In genomic region chr1:91098887-91099286, GRCm38 (mm10) we compare ENCODE assay signal across 8 mouse cellular contexts. TPM values are rescaled to one million over a fixed set of nuclear protein-coding genes. Genes with fewer than 3 reads are reported as not detected.
DNase-seq lines count a peak whose midpoint lies in the region; ATAC-seq and TF ChIP-seq lines count a peak whose summit lies in the region.

No protein-coding gene starts in this region.

- peak; percentile 73 for ATAC-seq in hindbrain, postnatal 0 days
- peak; percentile 77 for ATAC-seq in megakaryocyte progenitor cell, adult 5-6 weeks (replicated peaks; ENCODE audit: poor library complexity)
- no peak for ATAC-seq in erythroid progenitor cell, adult 5-6 weeks (replicated peaks; ENCODE audit: low FRiP score, poor library complexity, severe bottlenecking)

- H3K4me2 ChIP-seq in hindbrain, postnatal 0 days (ENCODE audit: low read depth, low read length) = no peak overlapping the region

- H3K4me1 ChIP-seq in hindbrain, postnatal 0 days (ENCODE audit: insufficient read depth, low read length) = no peaks in the 10 kb centered on the region

- WGBS in hindbrain, postnatal 0 days = 7% methylated on average over 6 of the region's 6 CpGs

- no peak overlapping the region for H3K4me3 ChIP-seq in hindbrain, postnatal 0 days (ENCODE audit: low read length)

- H3K9ac ChIP-seq in hindbrain, postnatal 0 days (replicated peaks; ENCODE audit: low read length) = no peak overlapping the region

- H3K27ac ChIP-seq in hindbrain, postnatal 0 days = 0 out of 2 replicates have a peak overlapping the region, but pooled peaks have one; percentile 11

- H3K36me3 ChIP-seq in hindbrain, postnatal 0 days (ENCODE audit: insufficient read depth, low read length) = peaks cover 4% of the 10 kb centered on the region; the same call in 1 of the 2 replicates

- DNase-seq in NIH3T3 (ENCODE audit: low read depth) = peak; percentile 85
- DNase-seq in cerebellum, adult 8-10 months = peak; percentile 43
- DNase-seq in gastrocnemius, postnatal 10 days = peak; percentile 80
- DNase-seq in hindbrain, postnatal 0 days (ENCODE audit: low spot score) = peak; percentile 76
- DNase-seq in left cerebral cortex, adult 11 months (ENCODE audit: low spot score) = peak; percentile 49
- peak; percentile 65 for DNase-seq in skeletal muscle tissue, adult 2 months (ENCODE audit: low read depth, low spot score)

- TF ChIP-seq CTCF in hindbrain, postnatal 0 days (IDR thresholded peaks at IDR 0.05; ENCODE audit: low read depth) = peak; percentile 86

- no peaks in the 10 kb centered on the region for H3K9me3 ChIP-seq in hindbrain, postnatal 0 days (ENCODE audit: low read length)

- no peaks in the 10 kb centered on the region for H3K27me3 ChIP-seq in hindbrain, postnatal 0 days (ENCODE audit: insufficient read depth, low read length)

RNA-seq across cellular contexts. Expression of gene Rbm44, which starts 46.0 kb away (rescaled TPM):
- under 1 TPM in 1 of 2 experiments, not detected in 1; 0.16 TPM for total RNA-seq in gastrocnemius, postnatal 10 days (2021)
- total RNA-seq in hindbrain, postnatal 0 days (2014; rRNA removed) = not detected in 2 replicates
- 0.11 and 0.25 TPM in 2 replicates for polyA plus RNA-seq in hindbrain, postnatal 0 days (2015; fragmentation: Nextera tagmentation; extraction: Ambion mirVana)
- total RNA-seq in megakaryocyte progenitor cell, adult 5-6 weeks (2015) = 3.9 and 5.3 TPM in 2 replicates
- 6.4 and 6.5 TPM in 2 replicates for total RNA-seq in megakaryocyte progenitor cell, adult 5-6 weeks (2017)
- 29.3 and 31.4 TPM in 2 replicates for total RNA-seq in erythroid progenitor cell, adult 5-6 weeks (2015; ENCODE audit: low replicate concordance)
- total RNA-seq in erythroid progenitor cell, adult 5-6 weeks (2017; ENCODE audit: low replicate concordance) = 34.1 and 71.5 TPM in 2 replicates

Comparison
In these comparisons a context has a peak if more than half of its experiments do, and no peak if none do; other contexts are left out.
1. RNA of gene Rbm44, which starts 46.0 kb away (total RNA-seq): 29.3 to 71.5 TPM in erythroid progenitor cell, adult 5-6 weeks; 3.9 to 6.5 TPM in megakaryocyte progenitor cell, adult 5-6 weeks, 0.16 TPM in gastrocnemius, postnatal 10 days and not detected in hindbrain, postnatal 0 days; every median in the first group is over 4 times any median in the second.
2. Peak in every context shown above with its lines, with median percentiles within 50 percentile points of each other: DNase-seq.